Comparison of ENCODE assay signal across 19 mouse cellular contexts in the genomic region with DNA sequence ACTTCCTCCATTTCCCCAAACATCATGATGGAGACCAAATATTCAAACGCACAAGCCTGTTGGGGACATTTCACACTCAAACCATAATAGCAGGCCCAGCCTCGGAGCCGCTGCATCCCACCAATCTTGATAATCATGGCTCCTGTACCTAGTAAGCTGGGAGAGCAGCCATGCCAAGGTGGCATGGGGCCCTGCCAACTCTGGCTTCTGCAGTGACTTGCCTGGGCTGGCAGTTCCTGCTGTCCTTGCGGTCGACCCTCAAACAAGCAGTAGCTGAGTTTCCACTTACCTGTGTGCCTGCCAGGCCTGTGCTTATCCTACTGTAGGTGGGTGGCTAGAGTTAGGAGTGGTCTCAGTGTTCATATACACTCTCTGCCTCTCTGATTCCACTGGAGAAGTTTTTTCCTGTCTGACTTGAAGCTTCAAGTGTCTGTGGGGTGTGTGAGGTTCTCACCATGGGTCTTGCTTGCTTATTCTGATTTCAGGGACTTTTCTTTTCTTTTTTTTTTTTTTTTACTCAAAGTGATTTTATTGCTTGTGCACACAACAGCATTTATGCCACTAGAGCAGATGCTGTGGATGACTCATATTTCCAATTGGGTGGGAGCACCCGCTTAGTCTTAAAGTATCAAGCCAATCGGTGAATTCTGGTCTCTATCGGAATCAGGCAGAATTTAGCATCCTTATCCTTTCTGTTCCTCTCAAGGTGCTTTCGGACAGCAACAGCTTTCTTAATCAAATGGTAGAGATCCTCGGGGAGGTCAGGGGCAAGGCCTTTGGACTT. TPM values are rescaled to one million over a fixed set of nuclear protein-coding genes. Genes with fewer than 3 reads are reported as not detected.
A peak's percentile ranks its signal among the peaks of the same experiment; 100 is the strongest.
DNase-seq lines count a peak whose midpoint lies in the region; ATAC-seq and TF ChIP-seq lines count a peak whose summit lies in the region.
"Had no signal": no experiment of that assay in that cellular context is flagged by ENCODE, and none has a peak within 500 bp of the region (broad histone marks: within the 10 kb centered on the region; RNA-seq: fewer than 3 reads in every experiment).

No protein-coding gene starts in this region.

- peaks cover 12% of the 10 kb centered on the region for H3K4me1 ChIP-seq in cerebellum, adult 2 months (ENCODE audit: control insufficient read depth, insufficient read depth, low read length)
- H3K4me1 ChIP-seq in heart, embryonic 12.5 days (replicated peaks) = peaks cover 14% of the 10 kb centered on the region
- H3K4me1 ChIP-seq: hindbrain, embryonic 12.5 days; liver, embryonic 12.5 days had no signal

- H3K27me3 ChIP-seq in cerebellum, adult 2 months (ENCODE audit: control insufficient read depth, insufficient read depth, low read length) = no peaks in the 10 kb centered on the region
- H3K27me3 ChIP-seq in heart, embryonic 12.5 days (replicated peaks) = peaks cover 22% of the 10 kb centered on the region
- H3K27me3 ChIP-seq: embryonic facial prominence, embryonic 12.5 days; hindbrain, embryonic 12.5 days; neural tube, embryonic 15.5 days had no signal

- no peak for ATAC-seq in cerebellum, adult (ENCODE audit: insufficient number of reproducible peaks, low FRiP score, low TSS enrichment)
- no peak for ATAC-seq in heart, embryonic 12.5 days (ENCODE audit: insufficient number of reproducible peaks, low FRiP score)
- ATAC-seq: forebrain, embryonic 14.5 days; liver, embryonic 12.5 days; midbrain, embryonic 16.5 days had no signal

- H3K27ac ChIP-seq in cerebellum, adult 2 months (ENCODE audit: insufficient read depth, low read length) = no peak overlapping the region
- H3K27ac ChIP-seq in heart, embryonic 12.5 days (ENCODE audit: poor library complexity, severe bottlenecking) = no peak overlapping the region
- H3K27ac ChIP-seq: embryonic facial prominence, embryonic 12.5 days; hindbrain, embryonic 12.5 days; limb, embryonic 12.5 days; liver, embryonic 12.5 days; neural tube, embryonic 15.5 days had no signal

- no peak overlapping the region for H3K4me2 ChIP-seq in heart, embryonic 12.5 days
- H3K4me2 ChIP-seq: embryonic facial prominence, embryonic 12.5 days; hindbrain, embryonic 12.5 days; limb, embryonic 12.5 days; liver, embryonic 12.5 days; lung, embryonic 14.5 days; neural tube, embryonic 15.5 days had no signal

- no peaks in the 10 kb centered on the region for H3K36me3 ChIP-seq in heart, embryonic 12.5 days
- H3K36me3 ChIP-seq: embryonic facial prominence, embryonic 12.5 days; hindbrain, embryonic 12.5 days; limb, embryonic 12.5 days; liver, embryonic 12.5 days; neural tube, embryonic 15.5 days had no signal

- no peak for TF ChIP-seq CTCF in cerebellum, adult 2 months (IDR thresholded peaks at IDR 0.05; ENCODE audit: borderline replicate concordance, insufficient read depth, low read depth, low read length)

- H3K9ac ChIP-seq in heart, embryonic 12.5 days = no peak overlapping the region
- H3K9ac ChIP-seq: embryonic facial prominence, embryonic 12.5 days; hindbrain, embryonic 12.5 days; limb, embryonic 12.5 days; liver, embryonic 12.5 days; lung, embryonic 14.5 days; neural tube, embryonic 15.5 days had no signal

- intact Hi-C loops in heart, postnatal 10 days (cut with DNase I) = no loop called here
- intact Hi-C loops in left cerebral cortex, postnatal 4 days (cut with DNase I) = no loop called here

- no peak for TF ChIP-seq POLR2A in cerebellum, adult 2 months (IDR thresholded peaks at IDR 0.05; ENCODE audit: borderline replicate concordance, insufficient read depth, low read length)

- H3K9me3 ChIP-seq in heart, embryonic 12.5 days (replicated peaks) = no peaks in the 10 kb centered on the region
- H3K9me3 ChIP-seq: embryonic facial prominence, embryonic 12.5 days; hindbrain, embryonic 12.5 days; limb, embryonic 12.5 days; liver, embryonic 12.5 days; neural tube, embryonic 15.5 days had no signal

- peak; percentile 44 to 49 for DNase-seq in cerebellum, adult 2 months
- peak; percentile 28 to 35 for DNase-seq in heart, postnatal 10 days
- peak; percentile 16 for DNase-seq in left cerebral cortex, postnatal 4 days
- no peak for DNase-seq in left cerebral cortex, adult 9 months (ENCODE audit: low spot score in 2 of 2)
- no peak for DNase-seq in lung, postnatal 10 days
- DNase-seq: gastrocnemius, postnatal 14 days; lung, embryonic 14.5 days; lung, postnatal 4 days; right cerebral cortex, postnatal 4 days had no signal

- no peak overlapping the region for H3K4me3 ChIP-seq in cerebellum, adult 2 months (replicated peaks; ENCODE audit: insufficient read depth, low read depth, low read length)
- H3K4me3 ChIP-seq in heart, embryonic 12.5 days = no peak overlapping the region
- H3K4me3 ChIP-seq: embryonic facial prominence, embryonic 12.5 days; erythroblast, embryonic 14.5 days; hindbrain, embryonic 12.5 days; limb, embryonic 12.5 days; liver, embryonic 12.5 days; neural tube, embryonic 15.5 days had no signal

- WGBS in cerebellum, adult 2 months = 71% methylated on average over 10 of the region's 10 CpGs
- 87% methylated on average over 10 of the region's 10 CpGs for WGBS in heart, embryonic 12.5 days

RNA-seq across cellular contexts. Expression of a gene that starts 2.0 kb away (rescaled TPM):
- polyA plus RNA-seq in cerebellum, adult 2 months (2012; rRNA removed) = 1.2 and 2.1 TPM in 2 replicates
- total RNA-seq in heart, postnatal 10 days (2021) = under 1 TPM; 0.45 to 0.89 TPM
- polyA plus RNA-seq in heart, embryonic 12.5 days (2016; fragmentation: Nextera tagmentation; extraction: Ambion mirVana) = 0.18 TPM in 1 of 2 replicates, not detected in the other
- total RNA-seq in left cerebral cortex, postnatal 4 days (2021) = 1 to 10 TPM in 1 of 2 experiments, under 1 TPM in 1; 0.94 to 1.1 TPM
- polyA plus RNA-seq: erythroblast, embryonic 14.5 days; forebrain, embryonic 14.5 days; hindbrain, embryonic 12.5 days; lung, embryonic 14.5 days had no signal

RNA-seq across cellular contexts. Expression of a gene that starts 30.5 kb away (rescaled TPM):
- 142 and 148 TPM in 2 replicates for polyA plus RNA-seq in cerebellum, adult 2 months (2012; rRNA removed)
- 10 to 100 TPM; 55.1 to 57.6 TPM for total RNA-seq in heart, postnatal 10 days (2021)
- polyA plus RNA-seq in heart, embryonic 12.5 days (2016; fragmentation: Nextera tagmentation; extraction: Ambion mirVana) = 106 and 112 TPM in 2 replicates
- 100 to 1,000 TPM; 585 to 610 TPM for total RNA-seq in left cerebral cortex, postnatal 4 days (2021)

Comparison
In these comparisons a context has a peak if more than half of its experiments do, and no peak if none do; other contexts are left out.
1. DNase-seq: peak in cerebellum, adult 2 months (2 of 2), heart, postnatal 10 days (2 of 2) and left cerebral cortex, postnatal 4 days (single experiment); none in left cerebral cortex, adult 9 months (0 of 2) and lung, postnatal 10 days (single experiment).
2. RNA of a gene that starts 30.5 kb away (total RNA-seq): 585 to 610 TPM in left cerebral cortex, postnatal 4 days; 55.1 to 57.6 TPM in heart, postnatal 10 days; every median in the first group is over 4 times any median in the second.